Mouse (Mus musculus) embryonic facial prominence, embryonic 10.5 days (tissue): ENCODE data around the gene Elmod3. TPM values are rescaled to one million over a fixed set of nuclear protein-coding genes. Genes with fewer than 3 reads are reported as not detected.

Experiments
- DNase-seq: peaks from one replicate; pipeline ENCODE4 v3.0.0-alpha.2; 2017; ENCODE audit warnings: low spot score
- H3K27ac ChIP-seq: fragments of 300-500 bp; sonication (generic); replicated peaks from 2 replicates; pipeline ENCODE4 v1.5.1; 2016; ENCODE audit warnings: mild to moderate bottlenecking
- H3K27me3 ChIP-seq: fragments of 300-500 bp; sonication (generic); replicated peaks from 2 replicates; pipeline ENCODE4 v1.6.1; 2016; ENCODE audit warnings: low read depth, mild to moderate bottlenecking; ENCODE audit not compliant: poor library complexity, severe bottlenecking
- H3K36me3 ChIP-seq: fragments of 300-500 bp; sonication (generic); replicated peaks from 2 replicates; pipeline ENCODE4 v1.6.1; 2016; ENCODE audit warnings: mild to moderate bottlenecking, moderate library complexity
- H3K4me1 ChIP-seq: fragments of 300-500 bp; sonication (generic); 2 replicates; pipeline ENCODE4 v1.6.1; 2016
- H3K4me3 ChIP-seq: fragments of 300-500 bp; sonication (generic); 2 replicates; pipeline ENCODE4 v1.5.1; 2016; ENCODE audit warnings: mild to moderate bottlenecking, moderate library complexity
- H3K9me3 ChIP-seq: fragments of 300-500 bp; sonication (generic); 2 replicates; pipeline ENCODE4 v1.6.1; 2016; ENCODE audit warnings: mild to moderate bottlenecking
- WGBS: fragments of 180-500 bp; shearing (Covaris S2); methylation state at CpG from one replicate; pipeline ENCODE4 v1.1.7; 2016; 5-methylcytosine and 5-hydroxymethylcytosine counted together
- polyA plus RNA-seq: library from polyadenylated mRNA; unstranded; fragments of >200 nt; fragmentation: Nextera tagmentation; extraction: Ambion mirVana; gene quantifications from 2 replicates; pipeline ENCODE4 v1.2.1, GENCODE M21; 2016

Gene Elmod3
- polyA plus RNA-seq: 13.9 and 14.8 TPM in 2 replicates

DNA sequence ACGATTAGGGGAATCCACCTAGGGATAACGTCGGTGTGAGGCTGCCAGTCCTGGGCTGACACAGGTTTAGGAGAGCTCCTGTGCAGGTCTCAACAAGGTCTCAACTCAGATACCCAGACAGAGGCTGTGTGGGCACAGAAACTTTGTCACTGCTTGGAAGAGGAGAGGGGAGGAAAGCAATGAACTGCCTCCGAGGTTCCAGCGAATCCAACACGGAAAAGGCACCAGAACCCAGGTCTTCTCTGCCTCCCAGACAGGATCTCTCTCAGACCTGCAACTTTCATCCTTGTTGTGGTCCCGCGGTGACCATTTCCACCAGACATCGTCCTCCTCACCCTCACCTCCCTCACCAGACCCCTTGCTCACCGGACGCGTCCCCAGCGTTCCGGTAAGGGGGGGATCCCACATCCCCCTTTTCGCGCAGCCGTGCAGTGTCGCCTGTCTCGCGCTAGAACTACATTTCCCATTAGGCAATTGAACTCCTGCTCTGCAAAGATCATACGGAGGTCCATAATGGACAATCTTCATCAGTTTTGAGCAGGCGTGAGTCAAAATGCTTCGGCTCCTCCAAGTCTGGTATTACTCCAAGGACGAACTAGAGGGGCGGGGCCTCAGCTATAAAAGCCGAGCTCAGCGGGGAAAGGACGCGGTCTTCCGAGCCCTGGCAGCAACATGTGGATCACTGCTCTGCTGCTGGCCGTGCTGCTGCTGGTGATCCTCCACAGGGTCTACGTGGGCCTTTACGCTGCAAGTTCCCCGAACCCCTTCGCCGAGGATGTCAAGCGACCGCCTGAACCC, at the start of gene Elmod3, which contains the start of gene Retsat:
Gene Elmod3 (minus strand): TSS at position 458 of the 798 bp plus-strand sequence.
Gene Retsat (plus strand): TSS at position 520 of the 798 bp plus-strand sequence.
- H3K27me3 ChIP-seq: no peaks in the 10 kb centered on the region
- 2% methylated on average over 38 of the region's 38 CpGs for WGBS
- DNase-seq: peak; percentile 92
- H3K9me3 ChIP-seq: no peaks in the 10 kb centered on the region
- peak within 1 kb of the TSS; percentile 72 for H3K4me3 ChIP-seq
- H3K4me1 ChIP-seq: peaks cover 22% of the 10 kb centered on the region
- peak within 1 kb of the TSS; percentile 84 for H3K27ac ChIP-seq
- H3K36me3 ChIP-seq: no peaks in the 10 kb centered on the region

DNA sequence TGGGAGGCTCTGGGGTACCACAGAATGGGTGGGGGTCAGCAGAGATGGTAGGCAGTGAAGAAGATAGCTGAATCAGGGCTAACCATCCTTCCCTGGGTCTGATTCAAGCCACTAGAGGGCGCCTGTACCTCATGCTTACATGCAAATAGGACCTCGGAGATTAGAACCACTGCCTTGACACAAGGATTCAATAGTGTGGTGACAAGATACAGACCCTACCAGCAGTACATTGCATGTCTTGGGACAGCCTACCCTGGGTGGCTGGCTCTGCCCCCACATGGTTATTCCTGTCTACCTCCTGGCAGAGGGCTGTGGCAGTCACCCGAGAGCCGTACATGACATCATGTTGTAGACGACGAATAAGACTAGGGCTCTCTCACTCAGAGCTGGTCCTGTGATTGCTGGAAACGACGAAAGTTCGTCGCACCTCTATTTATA, 49.2 kb upstream of the Elmod3 start:
- Histone ChIP-seq H3K27me3 (no peaks in the 10 kb centered on the region), H3K4me1 (peaks cover 36% of the 10 kb centered on the region), H3K9me3 (no peaks in the 10 kb centered on the region), H3K27ac (no peak overlapping the region), H3K4me3 (no peak overlapping the region), H3K36me3 (peaks cover 24% of the 10 kb centered on the region)
- WGBS: 60% methylated on average over 10 of the region's 10 CpGs
- peak; percentile 76 for DNase-seq

DNA sequence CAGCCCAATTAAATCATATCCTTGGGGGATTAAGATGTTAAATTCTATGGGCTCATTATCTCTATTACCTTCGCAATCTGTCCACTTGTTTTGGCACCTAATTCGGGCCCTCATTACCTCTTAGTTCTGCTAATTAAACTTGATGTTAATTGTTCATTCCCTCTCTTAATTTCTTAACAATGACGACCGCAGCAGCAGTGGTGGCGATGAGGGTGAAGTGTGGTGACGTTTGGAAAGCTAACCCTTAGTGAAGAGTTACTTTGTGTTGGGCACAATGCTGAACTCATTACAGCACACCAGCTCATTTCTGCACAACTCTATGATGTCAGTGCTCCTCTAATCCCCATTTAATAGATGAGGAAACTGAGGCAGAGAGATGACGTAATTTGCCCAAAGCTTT, 47.2 kb upstream of the Elmod3 start:
- no peak for DNase-seq
- 74% methylated on average over 7 of the region's 7 CpGs for WGBS
- no peak overlapping the region for H3K27ac ChIP-seq

DNA sequence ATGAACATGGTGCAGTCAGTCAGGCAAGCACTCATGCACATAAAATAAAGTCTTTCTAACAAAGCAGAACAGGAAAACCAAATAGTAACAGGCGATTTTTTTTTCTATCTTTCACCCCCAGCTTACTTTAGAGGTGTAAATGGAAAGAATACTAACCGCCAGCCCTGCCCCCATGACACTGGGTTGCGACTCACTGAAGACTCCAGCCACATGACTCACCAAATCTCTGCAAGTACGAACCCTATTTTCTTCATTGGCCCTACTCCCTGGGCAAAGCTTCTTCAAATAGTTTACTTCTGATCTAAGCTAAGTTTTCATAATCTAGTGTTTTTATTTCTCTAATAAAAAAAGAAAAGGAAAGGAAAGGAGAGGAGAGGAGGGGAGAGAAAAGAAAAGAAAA, 46.4 kb upstream of the Elmod3 start:
- Histone ChIP-seq H3K4me3 (no peak overlapping the region), H3K9me3 (no peaks in the 10 kb centered on the region), H3K36me3 (peaks cover 43% of the 10 kb centered on the region), H3K27ac (no peak overlapping the region), H3K27me3 (no peaks in the 10 kb centered on the region), H3K4me1 (peaks cover 24% of the 10 kb centered on the region)
- no peak for DNase-seq
- 85% methylated on average over 4 of the region's 4 CpGs for WGBS

More for the DNA sequence above, 47.2 kb upstream of the Elmod3 start:
- peaks cover 39% of the 10 kb centered on the region for H3K36me3 ChIP-seq
- H3K4me1 ChIP-seq: peaks cover 29% of the 10 kb centered on the region
- no peaks in the 10 kb centered on the region for H3K27me3 ChIP-seq
- no peak overlapping the region for H3K4me3 ChIP-seq
- H3K9me3 ChIP-seq: no peaks in the 10 kb centered on the region

DNA sequence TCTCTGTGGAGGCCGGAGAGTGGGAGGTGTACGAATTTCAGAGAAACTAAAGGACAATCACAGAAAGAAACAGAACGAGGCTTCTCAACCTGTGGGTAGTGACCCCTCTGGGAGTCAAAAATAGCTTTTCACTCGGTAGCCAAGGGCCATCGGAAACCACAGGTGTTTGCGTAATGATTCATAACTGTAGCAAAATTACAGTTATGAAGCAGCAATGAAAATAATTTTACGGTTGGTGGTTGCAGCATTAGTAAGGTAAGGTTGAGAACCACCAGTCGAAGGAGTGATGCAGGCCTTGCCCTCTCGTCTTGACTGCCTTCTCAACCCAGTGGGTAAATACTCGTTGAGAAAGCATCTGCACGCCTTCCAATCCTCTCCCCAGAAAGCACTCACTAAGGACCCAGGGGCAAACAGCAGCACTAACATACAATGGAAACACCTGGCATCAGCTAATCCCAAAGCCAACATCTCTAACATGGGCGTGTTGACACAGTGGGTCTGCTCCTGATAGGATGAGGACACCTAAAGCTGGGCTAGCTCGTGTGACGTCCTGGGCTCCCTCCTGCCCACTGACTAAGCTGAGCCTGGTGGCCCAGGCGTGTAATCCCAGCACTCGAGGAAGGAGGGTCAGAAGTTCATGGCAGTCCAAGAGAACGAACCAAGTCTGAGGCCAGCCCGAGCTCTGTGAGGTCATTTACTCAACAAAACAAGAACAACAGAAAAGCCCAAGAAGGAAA, 43.2 kb upstream of the Elmod3 start:
- Histone ChIP-seq H3K9me3 (no peaks in the 10 kb centered on the region), H3K4me1 (peaks cover 3% of the 10 kb centered on the region), H3K27me3 (no peaks in the 10 kb centered on the region), H3K36me3 (peaks cover 19% of the 10 kb centered on the region), H3K27ac (no peak overlapping the region), H3K4me3 (no peak overlapping the region)
- WGBS: 82% methylated on average over 18 of the region's 18 CpGs
- no peak for DNase-seq

DNA sequence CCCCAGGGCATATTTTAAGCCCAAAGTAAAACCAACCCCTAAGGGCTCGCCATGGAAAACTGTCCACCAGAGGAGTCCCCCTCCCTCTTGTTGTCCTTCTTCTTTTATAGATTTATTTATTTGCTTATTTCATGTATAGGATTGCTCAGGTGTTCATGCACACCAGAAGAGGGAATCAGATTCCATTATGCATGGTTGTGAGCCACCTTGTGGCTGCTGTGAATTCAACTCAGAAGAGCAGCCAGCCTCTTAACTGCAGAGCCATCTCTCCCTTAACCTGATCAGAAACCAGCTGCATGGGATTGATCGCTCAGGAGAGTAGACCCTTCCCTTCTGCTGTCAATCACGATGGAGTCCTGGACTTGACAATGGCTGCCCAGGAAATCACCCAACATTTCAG, 38.7 kb upstream of the Elmod3 start:
- Histone ChIP-seq H3K27me3 (no peaks in the 10 kb centered on the region), H3K4me3 (no peak overlapping the region), H3K36me3 (peaks cover 42% of the 10 kb centered on the region), H3K9me3 (no peaks in the 10 kb centered on the region), H3K27ac (no peak overlapping the region), H3K4me1 (peaks cover 11% of the 10 kb centered on the region)
- DNase-seq: no peak
- WGBS: 83% methylated on average over 3 of the region's 3 CpGs

DNA sequence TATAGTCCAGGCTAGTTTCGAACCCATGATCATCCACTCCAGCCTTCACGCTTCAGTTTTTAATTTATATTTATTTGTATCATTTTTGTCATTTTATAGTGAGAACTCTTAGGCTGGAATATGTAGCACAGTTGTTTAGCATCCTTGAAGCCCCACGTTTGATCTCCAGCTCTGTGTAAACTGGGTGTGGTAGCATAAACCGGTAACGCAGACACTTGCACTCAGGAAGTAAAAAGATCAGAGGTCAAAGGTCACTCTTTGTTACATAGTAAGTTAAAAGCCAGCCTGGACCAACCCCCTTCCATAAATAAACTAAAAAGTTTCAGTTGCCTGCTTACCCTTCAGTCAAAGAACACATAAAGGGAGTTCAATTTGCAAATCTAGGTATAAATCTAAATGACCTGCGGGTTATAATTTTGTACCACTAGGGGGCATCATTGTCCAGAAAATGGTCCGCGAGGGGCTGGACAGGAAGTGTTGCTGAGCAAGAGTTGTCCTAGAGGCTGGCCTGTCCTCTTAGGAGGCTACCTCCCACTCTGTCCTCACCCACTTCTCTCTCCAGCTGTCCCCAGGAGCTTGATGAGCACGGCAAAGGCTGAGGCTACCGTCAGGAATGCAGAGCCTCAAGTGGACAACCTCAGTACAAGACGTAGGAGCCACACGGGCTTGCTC, 37.7 kb upstream of the Elmod3 start:
- no peak overlapping the region for H3K27ac ChIP-seq
- H3K27me3 ChIP-seq: no peaks in the 10 kb centered on the region
- DNase-seq: peak; percentile 63
- H3K9me3 ChIP-seq: no peaks in the 10 kb centered on the region
- H3K4me1 ChIP-seq: peaks cover 11% of the 10 kb centered on the region
- WGBS: 50% methylated on average over 12 of the region's 12 CpGs
- H3K4me3 ChIP-seq: no peak overlapping the region
- H3K36me3 ChIP-seq: peaks cover 44% of the 10 kb centered on the region

DNA sequence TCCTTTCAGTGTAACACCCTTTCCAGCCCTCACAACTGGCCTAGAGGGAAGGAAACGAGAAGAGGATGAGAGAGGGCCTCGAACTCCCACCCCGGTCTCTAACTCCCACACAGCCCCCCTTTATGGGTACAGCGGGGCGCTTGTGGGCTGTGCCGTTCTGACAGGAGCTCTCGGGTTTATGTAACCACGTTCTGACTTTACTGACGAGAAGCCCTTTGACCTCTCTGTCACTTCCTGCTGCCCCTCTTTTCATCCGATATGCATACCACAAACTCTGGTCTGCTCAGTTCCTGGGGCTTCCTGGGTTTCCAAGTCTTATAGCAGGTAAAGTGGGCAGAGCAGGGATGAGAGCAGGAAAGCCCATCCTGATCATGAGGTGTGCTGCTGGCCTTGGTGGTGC, 36.1 kb upstream of the Elmod3 start:
- Histone ChIP-seq H3K27me3 (no peaks in the 10 kb centered on the region), H3K4me1 (peaks cover 11% of the 10 kb centered on the region), H3K36me3 (peaks cover 51% of the 10 kb centered on the region), H3K4me3 (no peak overlapping the region), H3K9me3 (no peaks in the 10 kb centered on the region), H3K27ac (no peak overlapping the region)
- DNase-seq: no peak
- 69% methylated on average over 10 of the region's 10 CpGs for WGBS

DNA sequence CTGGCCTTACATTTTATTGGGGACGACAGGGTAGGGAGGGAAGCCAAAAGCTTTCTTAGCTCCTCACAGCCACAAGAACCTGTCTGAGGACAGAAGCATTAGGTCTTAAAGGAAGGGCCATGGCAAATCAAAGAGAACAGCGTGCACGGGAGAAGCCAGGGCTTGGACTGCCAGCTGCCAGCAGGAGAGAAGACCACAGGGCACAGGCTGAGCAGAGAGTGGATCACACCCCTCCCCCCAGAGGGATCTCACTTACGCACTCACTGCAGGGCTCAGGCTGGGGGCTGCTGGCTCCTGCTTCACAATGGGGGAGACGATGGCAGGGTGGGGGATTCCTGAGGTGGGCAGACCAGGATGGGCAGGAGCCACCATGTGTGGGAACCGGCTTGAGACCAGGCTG, 33.5 kb upstream of the Elmod3 start:
- peaks cover 11% of the 10 kb centered on the region for H3K4me1 ChIP-seq
- H3K27ac ChIP-seq: no peak overlapping the region
- no peak for DNase-seq
- H3K4me3 ChIP-seq: no peak overlapping the region
- H3K27me3 ChIP-seq: no peaks in the 10 kb centered on the region
- H3K9me3 ChIP-seq: no peaks in the 10 kb centered on the region
- H3K36me3 ChIP-seq: peaks cover 77% of the 10 kb centered on the region
- 88% methylated on average over 6 of the region's 6 CpGs for WGBS

DNA sequence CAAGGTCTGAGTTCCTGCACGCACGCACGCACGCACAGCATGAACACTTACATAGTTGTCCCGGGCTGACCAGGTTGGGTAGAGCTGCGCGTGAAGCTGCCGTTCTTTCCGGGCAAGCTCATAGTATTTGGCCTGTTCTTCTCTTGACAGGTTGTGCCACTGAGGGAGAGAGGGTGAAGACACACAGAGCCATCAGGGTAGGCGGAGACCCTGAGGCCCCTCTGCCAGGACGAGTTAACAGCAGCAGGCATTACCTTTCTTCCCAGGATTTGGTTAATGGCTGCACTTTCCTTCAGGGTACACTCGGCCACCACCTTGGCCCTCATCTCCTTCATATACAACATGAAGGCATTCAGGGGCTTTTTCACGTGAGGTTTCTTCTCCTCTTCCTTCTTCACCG, 32.7 kb upstream of the Elmod3 start:
- Histone ChIP-seq H3K27ac (no peak overlapping the region), H3K4me1 (peaks cover 3% of the 10 kb centered on the region), H3K4me3 (no peak overlapping the region), H3K36me3 (peaks cover 85% of the 10 kb centered on the region), H3K27me3 (no peaks in the 10 kb centered on the region), H3K9me3 (no peaks in the 10 kb centered on the region)
- WGBS: 93% methylated on average over 14 of the region's 14 CpGs
- no peak for DNase-seq

DNA sequence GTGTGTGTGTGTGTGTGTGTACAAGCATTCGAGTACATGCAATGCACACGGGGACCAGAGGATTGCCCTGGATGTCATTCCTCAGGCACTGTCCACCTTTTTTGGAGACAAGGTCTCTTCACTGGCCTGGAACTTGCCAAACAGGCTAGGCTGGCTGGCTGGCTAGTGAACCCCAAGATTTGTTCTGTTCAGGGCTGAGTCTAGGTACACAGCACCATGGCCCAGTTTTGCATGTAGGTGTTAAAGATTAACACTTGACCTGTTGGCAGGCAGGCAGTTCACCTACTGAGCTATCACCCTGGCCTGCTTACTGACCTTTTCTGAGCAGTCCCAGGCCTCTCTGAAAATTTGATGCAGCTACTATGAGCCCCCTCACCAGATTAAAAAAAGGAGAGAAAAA, 32.2 kb upstream of the Elmod3 start:
- 96% methylated on average over 2 of the region's 2 CpGs for WGBS

DNA sequence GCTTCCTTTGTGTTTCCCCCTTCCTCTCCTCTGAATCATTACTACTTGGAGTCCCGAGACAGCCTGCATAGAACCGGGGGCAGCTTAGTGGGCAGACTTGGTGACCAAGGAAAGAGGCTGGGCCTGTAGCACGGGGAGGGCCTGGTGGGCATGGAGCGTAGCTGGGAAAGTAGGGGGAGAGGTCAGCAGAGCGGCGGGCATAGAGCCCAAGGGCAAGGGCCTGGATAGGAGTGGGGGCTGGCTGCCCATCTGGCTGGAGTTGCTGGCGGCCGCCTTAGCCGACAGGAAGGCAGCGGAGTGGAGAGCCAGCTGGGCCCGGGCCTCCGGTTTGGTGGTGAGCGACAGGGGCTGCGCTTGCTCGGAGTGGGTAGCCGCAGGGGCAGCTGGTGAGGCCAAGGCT, 29.1 kb upstream of the Elmod3 start:
- no peak for DNase-seq
- H3K27ac ChIP-seq: no peak overlapping the region
- no peak overlapping the region for H3K4me3 ChIP-seq
- peaks cover 71% of the 10 kb centered on the region for H3K36me3 ChIP-seq
- no peaks in the 10 kb centered on the region for H3K4me1 ChIP-seq
- WGBS: 91% methylated on average over 16 of the region's 16 CpGs
- no peaks in the 10 kb centered on the region for H3K27me3 ChIP-seq
- H3K9me3 ChIP-seq: no peaks in the 10 kb centered on the region

More for the DNA sequence above, 32.2 kb upstream of the Elmod3 start:
- no peaks in the 10 kb centered on the region for H3K27me3 ChIP-seq
- peaks cover 3% of the 10 kb centered on the region; the same call in 1 of the 2 replicates for H3K4me1 ChIP-seq
- no peaks in the 10 kb centered on the region for H3K9me3 ChIP-seq
- peaks cover 90% of the 10 kb centered on the region for H3K36me3 ChIP-seq
- no peak overlapping the region for H3K27ac ChIP-seq
- DNase-seq: no peak
- H3K4me3 ChIP-seq: no peak overlapping the region
